Mouse (Mus musculus) hindbrain, embryonic 14.5 days (tissue): Measurements from ENCODE around the gene Ubr1. TPM values are rescaled to one million over a fixed set of nuclear protein-coding genes. Genes with fewer than 3 reads are reported as not detected.

Source experiments
- ATAC-seq: fragments of 200-750 bp; cut with Nextera tagmentation; 2 replicates; pipeline ENCODE4 v1.8.0; 2017; ENCODE audit warnings: moderate number of reproducible peaks, mild to moderate bottlenecking, moderate TSS enrichment, moderate library complexity; ENCODE audit not compliant: low FRiP score
- DNase-seq: peaks from one replicate; pipeline ENCODE4 v3.0.0-alpha.2; 2015; ENCODE audit warnings: low spot score
- H3K27ac ChIP-seq: fragments of 300-500 bp; sonication (generic); 2 replicates; pipeline ENCODE4 v1.5.1; 2014; ENCODE audit warnings: mild to moderate bottlenecking, moderate library complexity
- H3K27me3 ChIP-seq: fragments of 300-500 bp; sonication (generic); 2 replicates; pipeline ENCODE4 v1.6.1; 2014; ENCODE audit warnings: mild to moderate bottlenecking, low read length, mixed read lengths; ENCODE audit not compliant: control insufficient read depth, insufficient read depth
- H3K36me3 ChIP-seq: fragments of 300-500 bp; sonication (generic); replicated peaks from 2 replicates; pipeline ENCODE4 v1.6.1; 2014; ENCODE audit not compliant: control insufficient read depth, insufficient read depth
- H3K4me1 ChIP-seq: fragments of 300-500 bp; sonication (generic); replicated peaks from 2 replicates; pipeline ENCODE4 v1.6.1; 2014; ENCODE audit warnings: antibody characterized with exemption, low read length, mixed read lengths; ENCODE audit not compliant: control insufficient read depth, insufficient read depth
- H3K4me2 ChIP-seq: fragments of 300-500 bp; sonication (generic); replicated peaks from 2 replicates; pipeline ENCODE4 v1.6.1; 2014; ENCODE audit warnings: mild to moderate bottlenecking, moderate library complexity
- H3K4me3 ChIP-seq: fragments of 300-500 bp; sonication (generic); replicated peaks from 2 replicates; pipeline ENCODE4 v1.5.1; 2014; ENCODE audit warnings: mild to moderate bottlenecking, low read length
- H3K9ac ChIP-seq: fragments of 300-500 bp; sonication (generic); 2 replicates; pipeline ENCODE4 v1.6.1; 2014
- H3K9me3 ChIP-seq: fragments of 300-500 bp; sonication (generic); 2 replicates; pipeline ENCODE4 v1.6.1; 2016; ENCODE audit warnings: low read length; ENCODE audit not compliant: control insufficient read depth
- WGBS: fragments of 180-500 bp; shearing (Covaris S2); extraction: QIAGEN DNeasy Blood & Tissue Kit; methylation state at CpG from one replicate; pipeline ENCODE4 v1.1.7; 2014; 5-methylcytosine and 5-hydroxymethylcytosine counted together
- polyA plus RNA-seq: library from polyadenylated mRNA; unstranded; fragments of >200 nt; fragmentation: Nextera tagmentation; extraction: Ambion mirVana; gene quantifications from 2 replicates; pipeline ENCODE4 v1.2.1, GENCODE M21; 2014

The Ubr1 gene
- polyA plus RNA-seq, 1 experiment from 2014 or later = 32.8 TPM

GRCm38 (mm10) chr2:120887601-120888000, 82.9 kb downstream of the Ubr1 start:
- WGBS = 96% methylated on average over 5 of the region's 5 CpGs
- no peaks in the 10 kb centered on the region for H3K4me1 ChIP-seq
- no peaks in the 10 kb centered on the region for H3K9me3 ChIP-seq
- H3K27me3 ChIP-seq = no peaks in the 10 kb centered on the region
- no peak for DNase-seq
- peaks cover 81% of the 10 kb centered on the region for H3K36me3 ChIP-seq
- H3K27ac ChIP-seq = no peak overlapping the region
- no peak overlapping the region for H3K9ac ChIP-seq
- ATAC-seq = no peak
- no peak overlapping the region for H3K4me2 ChIP-seq
- no peak overlapping the region for H3K4me3 ChIP-seq

DNA sequence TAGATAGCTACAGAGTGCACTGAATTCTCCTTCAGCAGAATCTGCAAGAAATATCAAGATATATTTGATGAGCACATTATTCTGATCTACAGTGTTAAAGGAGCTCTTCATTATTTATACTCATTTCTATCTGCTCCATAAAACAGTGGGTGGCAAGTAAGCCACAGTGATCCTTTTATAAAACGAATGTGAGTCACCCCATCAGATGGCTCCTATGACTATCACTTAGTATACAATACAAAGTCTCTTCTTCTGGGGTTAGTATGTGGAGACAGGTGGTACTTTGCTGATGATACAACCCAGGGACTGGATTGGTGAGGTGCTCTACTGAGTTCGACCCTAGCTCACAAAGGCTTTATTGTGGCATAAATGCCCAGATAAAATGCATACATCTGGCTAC, 97.3 kb downstream of the Ubr1 start:
- H3K36me3 ChIP-seq = peaks cover 89% of the 10 kb centered on the region
- 87% methylated on average over 2 of the region's 2 CpGs for WGBS

DNA sequence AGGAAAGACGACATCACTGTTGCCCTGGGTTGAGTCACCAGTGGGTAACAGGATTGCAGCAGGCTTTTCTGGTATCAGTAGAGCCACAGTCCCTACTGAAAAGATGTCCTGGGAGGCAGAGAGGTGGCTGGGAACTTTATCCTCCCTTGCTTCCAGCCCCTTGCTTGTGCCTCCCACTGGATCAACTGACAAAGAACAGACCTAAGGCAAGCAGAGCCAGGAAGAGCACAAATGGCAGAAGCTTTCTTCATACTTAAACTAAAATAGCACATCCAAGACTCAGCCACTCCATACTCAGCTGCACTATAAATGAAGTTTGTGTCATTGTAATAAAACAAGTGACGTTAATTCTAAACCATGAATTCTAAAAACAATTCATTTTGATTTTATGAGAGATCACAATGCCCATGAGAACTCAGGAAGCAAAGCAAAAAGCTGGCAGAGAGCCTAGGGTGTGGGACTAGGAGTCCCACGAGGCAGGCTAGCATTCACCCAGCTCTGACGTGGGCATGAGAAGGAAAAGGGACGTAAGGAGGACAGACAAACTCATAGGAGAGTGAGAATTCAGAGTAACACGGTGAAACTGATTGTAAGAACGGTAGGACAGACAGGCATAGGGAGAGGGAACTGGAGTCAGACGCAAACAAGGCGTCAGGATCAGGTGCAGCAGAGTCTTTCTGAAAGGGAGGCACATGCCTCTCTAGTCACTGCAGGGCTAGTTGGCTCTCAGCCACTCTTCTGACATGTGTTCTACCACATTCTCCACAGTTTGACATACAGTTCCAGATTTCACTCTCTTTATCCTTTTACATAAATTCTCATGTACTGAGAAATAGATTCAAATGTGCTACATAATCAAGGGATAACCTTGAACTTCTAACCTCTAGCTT, 98.8 kb downstream of the Ubr1 start:
- no peak for DNase-seq
- ATAC-seq = no peak
- Histone ChIP-seq H3K4me2 (no peak overlapping the region), H3K36me3 (peaks cover 85% of the 10 kb centered on the region), H3K27ac (no peak overlapping the region), H3K9me3 (no peaks in the 10 kb centered on the region), H3K4me1 (no peaks in the 10 kb centered on the region), H3K27me3 (no peaks in the 10 kb centered on the region), H3K9ac (no peak overlapping the region), H3K4me3 (no peak overlapping the region)
- WGBS = 83% methylated on average over 9 of the region's 9 CpGs

More for the DNA sequence above, 97.3 kb downstream of the Ubr1 start:
- Histone ChIP-seq H3K9me3 (no peaks in the 10 kb centered on the region), H3K27ac (no peak overlapping the region), H3K4me1 (no peaks in the 10 kb centered on the region), H3K27me3 (no peaks in the 10 kb centered on the region), H3K9ac (no peak overlapping the region), H3K4me3 (no peak overlapping the region), H3K4me2 (no peak overlapping the region)
- DNase-seq = no peak
- ATAC-seq = no peak

GRCm38 (mm10) chr2:120867336-120867735, 103.2 kb downstream of the Ubr1 start:
- H3K36me3 ChIP-seq = peaks cover 82% of the 10 kb centered on the region
- no peak overlapping the region for H3K9ac ChIP-seq
- H3K27me3 ChIP-seq = no peaks in the 10 kb centered on the region
- no peaks in the 10 kb centered on the region for H3K9me3 ChIP-seq
- no peaks in the 10 kb centered on the region for H3K4me1 ChIP-seq
- ATAC-seq (no peak), DNase-seq (no peak)
- H3K4me3 ChIP-seq = no peak overlapping the region
- H3K4me2 ChIP-seq = no peak overlapping the region
- 96% methylated on average over 5 of the region's 5 CpGs for WGBS
- no peak overlapping the region for H3K27ac ChIP-seq

DNA sequence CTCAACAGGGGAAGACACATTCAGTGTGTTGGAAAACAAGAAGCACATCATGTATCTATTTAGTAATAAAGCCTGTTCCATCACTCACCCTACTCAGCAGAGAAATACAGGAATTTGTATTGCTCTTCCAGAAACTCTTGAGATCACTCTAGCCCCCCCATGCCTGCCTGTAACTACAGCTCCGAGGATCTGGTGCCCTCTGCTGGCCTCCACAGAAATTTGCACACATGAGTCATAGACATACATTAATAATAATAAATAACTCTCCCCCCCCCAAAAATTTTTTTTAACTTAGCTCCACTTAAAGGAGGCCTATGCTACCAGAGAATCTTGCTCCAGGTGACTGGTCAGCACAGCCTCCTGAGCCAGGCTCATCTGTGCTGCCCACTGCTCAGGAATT, 104.0 kb downstream of the Ubr1 start:
- whole genome bisulfite sequencing = 28% methylated on average over 1 of the region's 1 CpGs
- no peak for ATAC-seq
- Histone ChIP-seq H3K4me2 (no peak overlapping the region), H3K36me3 (peaks cover 82% of the 10 kb centered on the region), H3K9ac (no peak overlapping the region), H3K4me3 (no peak overlapping the region), H3K9me3 (no peaks in the 10 kb centered on the region), H3K27me3 (no peaks in the 10 kb centered on the region), H3K4me1 (no peaks in the 10 kb centered on the region), H3K27ac (no peak overlapping the region)
- DNase-seq = peak; percentile 48

DNA sequence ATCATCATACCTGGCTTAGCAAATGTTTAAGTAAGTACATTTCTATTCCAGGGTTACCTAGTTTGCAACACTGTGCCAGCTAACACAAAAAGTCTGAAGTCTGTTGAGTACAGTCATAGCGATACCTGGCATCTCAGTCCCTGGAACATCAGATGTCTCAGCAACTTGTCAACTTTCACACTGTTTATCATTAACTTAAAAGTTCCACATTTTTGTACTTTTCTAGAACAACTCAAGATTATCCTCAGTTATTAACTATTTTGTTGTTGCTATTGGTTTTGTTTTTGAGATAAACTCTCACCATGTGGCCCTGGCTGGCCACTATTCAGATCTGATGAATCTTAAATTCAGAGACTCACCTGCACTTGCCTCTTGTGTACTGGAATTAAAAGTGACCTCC, 107.1 kb downstream of the Ubr1 start:
- no peak overlapping the region for H3K4me2 ChIP-seq
- 100% methylated on average over 1 of the region's 1 CpGs for WGBS
- ATAC-seq (no peak), DNase-seq (no peak)
- H3K27ac ChIP-seq = no peak overlapping the region
- no peaks in the 10 kb centered on the region for H3K4me1 ChIP-seq
- no peaks in the 10 kb centered on the region for H3K27me3 ChIP-seq
- peaks cover 72% of the 10 kb centered on the region for H3K36me3 ChIP-seq
- no peak overlapping the region for H3K9ac ChIP-seq
- no peak overlapping the region for H3K4me3 ChIP-seq
- H3K9me3 ChIP-seq = no peaks in the 10 kb centered on the region

- DNase-seq (no peak), ATAC-seq (no peak)
- Histone ChIP-seq H3K27ac (no peak overlapping the region), H3K9me3 (no peaks in the 10 kb centered on the region), H3K27me3 (no peaks in the 10 kb centered on the region), H3K36me3 (peaks cover 58% of the 10 kb centered on the region), H3K4me3 (no peak overlapping the region), H3K9ac (no peak overlapping the region), H3K4me2 (no peak overlapping the region), H3K4me1 (no peaks in the 10 kb centered on the region)
- 89% methylated on average over 1 of the region's 1 CpGs for WGBS
These were observed 109.8 kb downstream of the Ubr1 start for GRCm38 (mm10) chr2:120860699-120861098.

GRCm38 (mm10) chr2:120858131-120858530, 112.4 kb downstream of the Ubr1 start:
- Histone ChIP-seq H3K4me3 (no peak overlapping the region), H3K36me3 (peaks cover 34% of the 10 kb centered on the region), H3K27ac (no peak overlapping the region), H3K9me3 (no peaks in the 10 kb centered on the region), H3K4me1 (no peaks in the 10 kb centered on the region), H3K4me2 (no peak overlapping the region), H3K27me3 (no peaks in the 10 kb centered on the region), H3K9ac (no peak overlapping the region)
- DNase-seq = no peak
- no peak for ATAC-seq
- whole genome bisulfite sequencing = 86% methylated on average over 3 of the region's 3 CpGs

- no peaks in the 10 kb centered on the region for H3K9me3 ChIP-seq
- DNase-seq (no peak), ATAC-seq (no peak)
- H3K9ac ChIP-seq = no peak overlapping the region
- H3K27me3 ChIP-seq = no peaks in the 10 kb centered on the region
- 84% methylated on average over 3 of the region's 3 CpGs for WGBS
- no peaks in the 10 kb centered on the region for H3K36me3 ChIP-seq
- no peak overlapping the region for H3K27ac ChIP-seq
- peaks cover 15% of the 10 kb centered on the region; the same call in 1 of the 2 replicates for H3K4me1 ChIP-seq
- H3K4me2 ChIP-seq = no peak overlapping the region
- no peak overlapping the region for H3K4me3 ChIP-seq
These were observed 117.4 kb downstream of the Ubr1 start for GRCm38 (mm10) chr2:120853151-120853550.
